Mouse (Mus musculus) small intestine, adult 2 months (tissue): Measurements from ENCODE around the gene Gm44805. TPM values are rescaled to one million over a fixed set of nuclear protein-coding genes. Genes with fewer than 3 reads are reported as not detected.
"Not testable (repeated sequence)": the region's sequence is repeated elsewhere in the genome, so short reads cannot be mapped to it uniquely, and the experiment has no call there.

Source experiments
- H3K27ac ChIP-seq: fragments of 200-500 bp; 2 replicates; pipeline ENCODE4 v1.5.1; 2012; ENCODE audit warnings: low read depth, low read length, control low read depth, inconsistent platforms; ENCODE audit not compliant: insufficient read depth
- H3K27me3 ChIP-seq: fragments of 200-500 bp; 2 replicates; pipeline ENCODE4 v1.6.1; 2012; ENCODE audit warnings: mild to moderate bottlenecking, moderate library complexity, low read length, inconsistent platforms; ENCODE audit not compliant: control insufficient read depth, insufficient read depth
- H3K36me3 ChIP-seq: fragments of 200-500 bp; 2 replicates; pipeline ENCODE4 v1.6.1; 2012; ENCODE audit warnings: mild to moderate bottlenecking, low read length, control low read depth, inconsistent platforms; ENCODE audit not compliant: control insufficient read depth, insufficient read depth
- H3K4me1 ChIP-seq: fragments of 200-500 bp; 2 replicates; pipeline ENCODE4 v1.6.1; 2012; ENCODE audit warnings: low read length, inconsistent platforms, mixed read lengths; ENCODE audit not compliant: control insufficient read depth, insufficient read depth, insufficient read length
- H3K4me3 ChIP-seq: fragments of 200-500 bp; 2 replicates; pipeline ENCODE4 v1.5.1; 2012; ENCODE audit warnings: low read depth, mild to moderate bottlenecking, control low read depth, inconsistent platforms, low read length, moderate library complexity
- CTCF ChIP-seq: fragments of 200-500 bp; IDR thresholded peaks from 2 replicates; pipeline ENCODE4 v1.5.1; 2012; ENCODE audit warnings: low read depth, mild to moderate bottlenecking, control low read depth, inconsistent platforms, low read length, moderate library complexity, mixed read lengths; ENCODE audit not compliant: insufficient replicate concordance, insufficient read length; ENCODE audit errors: extremely low read depth
- POLR2A ChIP-seq: fragments of 200-500 bp; IDR thresholded peaks from 2 replicates; pipeline ENCODE4 v1.6.1; 2012; ENCODE audit warnings: low read depth, mild to moderate bottlenecking, control low read depth, inconsistent platforms, low read length, moderate library complexity
- WGBS: fragments of 180-500 bp; shearing (Covaris S2); methylation state at CpG from one replicate; pipeline ENCODE4 v1.1.7; 2018; 5-methylcytosine and 5-hydroxymethylcytosine counted together
- polyA plus RNA-seq: library from polyadenylated mRNA; depleted of rRNA; stranded (reverse); fragments of >200 nt; gene quantifications from 2 replicates; pipeline ENCODE4 v1.2.3, GENCODE M21; 2012

The Gm44805 gene
- polyA plus RNA-seq, 1 experiment = 0.37 TPM

DNA sequence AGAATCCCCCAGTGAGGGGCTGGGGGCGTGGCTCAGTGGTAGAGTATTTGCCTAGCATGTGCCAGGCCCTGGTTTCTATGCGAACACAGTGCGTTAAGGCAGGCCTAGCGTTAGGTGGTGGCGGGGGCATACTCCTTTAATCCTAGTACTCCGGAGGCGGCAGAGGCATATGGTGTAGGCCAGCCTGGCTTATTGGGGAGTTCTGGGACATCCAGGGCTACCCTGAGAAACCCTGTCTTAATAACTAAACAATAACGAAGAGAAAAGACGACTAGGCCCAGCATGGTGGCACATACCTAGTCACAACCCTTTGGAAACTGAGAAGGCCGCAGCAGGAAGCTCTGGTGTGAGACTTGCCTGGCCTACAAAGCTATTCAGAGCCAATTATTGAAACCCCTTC, 6.9 kb upstream of the Gm44805 start:
- Histone ChIP-seq H3K4me3 (no peak overlapping the region), H3K27me3 (no peaks in the 10 kb centered on the region), H3K36me3 (no peaks in the 10 kb centered on the region), H3K4me1 (peaks cover 11% of the 10 kb centered on the region), H3K27ac (no peak overlapping the region)
- TF ChIP-seq POLR2A (no peak), CTCF (no peak)
- 93% methylated on average over 10 of the region's 10 CpGs for WGBS

- not testable (repeated sequence) for H3K36me3 ChIP-seq, H3K27ac ChIP-seq, H3K4me3 ChIP-seq, H3K4me1 ChIP-seq, H3K27me3 ChIP-seq
- WGBS = 44% methylated on average over 8 of the region's 8 CpGs
These were observed 5.8 kb upstream of the Gm44805 start for GRCm38 (mm10) chr7:19686927-19687583.

- no peak overlapping the region for H3K27ac ChIP-seq
- H3K4me1 ChIP-seq = peaks cover 6% of the 10 kb centered on the region; the same call in 1 of the 2 replicates
- no peak for TF ChIP-seq POLR2A
- TF ChIP-seq CTCF = no peak
- no peak overlapping the region for H3K4me3 ChIP-seq
- WGBS = 82% methylated on average over 6 of the region's 6 CpGs
- H3K36me3 ChIP-seq = no peaks in the 10 kb centered on the region
- H3K27me3 ChIP-seq = no peaks in the 10 kb centered on the region
These were observed 5.3 kb upstream of the Gm44805 start for GRCm38 (mm10) chr7:19686521-19686920.

- Histone ChIP-seq H3K4me3 (no peak overlapping the region), H3K36me3 (no peaks in the 10 kb centered on the region), H3K27me3 (no peaks in the 10 kb centered on the region), H3K27ac (no peak overlapping the region), H3K4me1 (peaks cover 9% of the 10 kb centered on the region; the same call in 1 of the 2 replicates)
- TF ChIP-seq POLR2A (no peak), CTCF (no peak)
- 69% methylated on average over 4 of the region's 4 CpGs for WGBS
These were observed 4.2 kb upstream of the Gm44805 start for GRCm38 (mm10) chr7:19685374-19685773.

DNA sequence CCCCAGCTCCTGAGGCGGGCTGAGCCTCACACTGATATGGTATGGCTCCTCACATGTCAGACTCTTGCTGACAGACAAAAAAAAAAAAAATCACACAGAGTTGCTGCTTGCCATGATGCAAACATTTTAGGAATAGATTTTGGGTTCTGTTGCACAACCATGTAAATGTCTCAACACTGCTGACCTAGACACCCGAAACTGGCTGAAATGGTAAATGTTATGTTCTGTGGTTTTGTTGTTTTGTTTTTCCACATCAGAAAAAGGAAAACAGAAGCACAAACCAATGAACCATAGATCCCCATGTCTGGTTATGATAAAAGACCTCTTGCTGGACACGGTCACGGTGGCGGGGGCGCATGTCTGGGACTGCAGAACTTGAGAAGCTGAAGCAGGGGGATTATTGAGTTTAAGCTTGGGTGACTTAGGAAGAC, 2.6 kb upstream of the Gm44805 start:
- TF ChIP-seq POLR2A (no peak), CTCF (no peak)
- Histone ChIP-seq H3K27me3 (no peaks in the 10 kb centered on the region), H3K27ac (peak overlapping the region; percentile 1; the same call in 1 of the 2 replicates), H3K36me3 (no peaks in the 10 kb centered on the region), H3K4me1 (peaks cover 16% of the 10 kb centered on the region; the same call in 1 of the 2 replicates), H3K4me3 (no peak overlapping the region)
- WGBS = 91% methylated on average over 6 of the region's 6 CpGs

GRCm38 (mm10) chr7:19682979-19683378, 1.8 kb upstream of the Gm44805 start:
- 72% methylated on average over 3 of the region's 3 CpGs for WGBS
- TF ChIP-seq CTCF (no peak), POLR2A (no peak)

GRCm38 (mm10) chr7:19680702-19681101, 521 bp downstream of the Gm44805 start:
- no peaks in the 10 kb centered on the region for H3K36me3 ChIP-seq
- peaks cover 38% of the 10 kb centered on the region for H3K4me1 ChIP-seq
- 40% methylated on average over 2 of the region's 2 CpGs for WGBS
- H3K4me3 ChIP-seq = no peak overlapping the region
- H3K27me3 ChIP-seq = no peaks in the 10 kb centered on the region
- no peak for TF ChIP-seq POLR2A
- H3K27ac ChIP-seq = 0 out of 2 replicates have a peak overlapping the region, but pooled peaks have one; percentile 3

More at GRCm38 (mm10) chr7:19682979-19683378, 1.8 kb upstream of the Gm44805 start:
- Histone ChIP-seq H3K4me1 (peaks cover 23% of the 10 kb centered on the region; the same call in 1 of the 2 replicates), H3K27ac (no peak overlapping the region), H3K27me3 (no peaks in the 10 kb centered on the region), H3K4me3 (no peak overlapping the region), H3K36me3 (no peaks in the 10 kb centered on the region)
